Mouse (Mus musculus) heart, adult 9 months (tissue): ENCODE results near the gene Slc26a6.
A peak's percentile ranks its signal among the peaks of the same experiment; 100 is the strongest.

Experiments
- DNase-seq, 2 experiments: peaks; one replicate each; pipeline ENCODE4 v3.0.0; 2022; ENCODE audit warnings: low spot score in 2 of 2

Gene Slc26a6

GRCm38 (mm10) chr9:108845390-108845789, 7.7 kb upstream of the Slc26a6 start:
- no peak for DNase-seq

GRCm38 (mm10) chr9:108847374-108847773, 5.7 kb upstream of the Slc26a6 start:
- no peak for DNase-seq

DNA sequence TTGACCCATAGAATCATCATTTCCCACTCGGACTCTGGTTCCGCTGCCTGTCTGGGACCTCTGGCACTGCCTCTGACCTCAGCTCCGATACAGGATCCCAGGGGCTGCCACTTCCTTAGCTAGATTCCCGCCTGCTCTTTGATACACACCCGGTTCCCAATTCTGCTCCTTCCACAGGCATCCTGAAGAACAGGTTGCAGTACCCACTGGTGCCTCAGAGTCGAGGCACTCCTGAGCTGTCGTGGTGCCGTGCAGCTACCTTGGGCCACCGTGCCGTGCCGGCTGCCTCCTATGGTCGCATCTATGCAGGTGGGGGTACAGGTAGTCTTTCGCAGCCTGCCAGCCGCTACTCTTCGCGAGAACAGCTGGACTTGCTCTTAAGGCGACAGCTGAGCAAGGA, 4.7 kb upstream of the Slc26a6 start:
- no peak for DNase-seq

- DNase-seq, result peak; percentile 96
Observed at GRCm38 (mm10) chr9:108853635-108854240, 655 bp downstream of the Slc26a6 start.

- DNase-seq, result peak; percentile 82 to 84
Observed at GRCm38 (mm10) chr9:108854241-108854696, 1.2 kb downstream of the Slc26a6 start.

GRCm38 (mm10) chr9:108855335-108855734, 2.3 kb downstream of the Slc26a6 start:
- DNase-seq, result peak in 1 of 2 experiments; percentile 37

GRCm38 (mm10) chr9:108858792-108859527, 5.9 kb downstream of the Slc26a6 start:
- DNase-seq, result no peak

GRCm38 (mm10) chr9:108912308-108912707, 59.2 kb downstream of the Slc26a6 start:
- DNase-seq, result no peak

DNA sequence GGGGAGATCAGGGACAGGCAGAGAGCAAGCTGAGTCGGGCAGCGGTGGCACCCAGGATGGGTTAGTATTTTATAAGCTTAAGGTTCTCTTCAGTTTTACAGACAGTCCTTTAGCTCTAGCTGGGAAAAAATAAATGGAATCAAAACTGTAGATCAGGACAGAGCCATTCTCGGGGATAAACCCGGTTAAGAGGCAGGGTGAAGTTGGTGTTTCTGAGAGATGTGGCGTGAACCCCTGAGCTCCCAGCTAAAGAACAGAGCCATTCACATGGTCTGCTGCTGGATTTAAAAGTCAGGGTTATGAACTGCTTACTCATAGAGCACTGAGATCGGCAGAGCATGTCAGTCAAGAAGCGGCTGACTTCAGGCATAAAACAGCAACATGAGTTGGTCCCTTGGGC, 60.1 kb downstream of the Slc26a6 start:
- no peak for DNase-seq

DNA sequence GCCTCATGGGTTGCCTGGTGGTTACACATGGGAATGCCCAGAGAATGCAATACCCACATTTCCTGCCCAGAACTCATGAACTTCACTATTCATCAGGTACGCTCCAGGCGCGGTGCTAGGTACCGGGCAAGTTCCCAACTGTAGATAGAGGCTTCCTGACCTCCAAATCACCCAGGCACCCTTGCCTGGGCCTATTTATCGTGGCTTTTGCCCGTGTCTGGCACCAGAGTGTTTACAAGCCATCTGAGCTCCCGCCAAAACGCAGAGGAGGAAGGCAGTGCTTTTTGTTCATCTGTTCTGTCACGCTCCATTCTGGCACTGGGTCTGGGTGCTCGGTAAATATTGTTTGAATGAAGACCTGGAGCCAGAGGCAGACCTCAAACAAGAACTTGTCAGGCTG, 60.5 kb downstream of the Slc26a6 start:
- DNase-seq, result peak; percentile 15 to 19

DNA sequence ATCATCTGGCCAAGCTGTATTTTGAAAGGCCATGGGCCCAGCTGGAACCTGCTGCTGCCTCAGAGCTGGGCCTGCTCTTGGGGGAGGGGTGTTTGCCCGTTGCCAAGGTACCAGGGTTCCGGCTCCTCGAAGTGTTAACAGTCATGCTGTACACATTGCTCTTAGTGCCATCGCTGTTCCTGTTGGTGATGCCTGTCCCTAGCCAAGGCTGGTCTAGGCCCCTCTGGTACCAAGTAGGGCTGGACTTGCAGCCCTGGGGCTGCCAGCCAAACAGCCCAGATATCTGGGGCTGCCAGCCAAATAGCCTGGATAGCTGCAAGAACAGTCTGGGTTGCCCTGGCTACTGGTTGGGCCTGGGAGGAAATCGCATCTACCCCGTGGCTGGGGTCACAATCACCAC, 61.4 kb downstream of the Slc26a6 start, which contains the start of gene Tmem89:
Gene Tmem89 (plus strand): TSS at position 129 of the 400 bp plus-strand sequence.
- DNase-seq, result peak; percentile 68 to 69

GRCm38 (mm10) chr9:108925897-108926296, 72.8 kb downstream of the Slc26a6 start:
- DNase-seq, result no peak

DNA sequence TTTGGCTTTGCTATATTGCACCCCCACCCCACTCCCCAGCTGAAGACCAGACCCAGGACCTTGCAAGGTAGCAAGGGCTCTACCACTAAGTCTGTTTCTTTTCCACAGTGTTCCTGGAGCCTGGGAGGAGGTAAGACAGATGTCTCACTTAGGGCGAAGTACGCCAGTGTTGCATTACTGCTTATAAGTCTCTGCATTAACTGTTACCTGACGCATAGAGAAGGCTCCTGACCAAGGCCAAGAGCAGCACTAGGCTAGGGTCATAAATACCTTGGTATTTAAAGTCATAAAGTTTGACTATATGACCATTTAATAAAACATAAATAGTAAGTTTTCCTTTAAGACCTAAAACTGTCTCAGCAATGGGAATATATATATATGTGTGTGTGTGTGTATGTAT, 75.3 kb downstream of the Slc26a6 start:
- no peak for DNase-seq

DNA sequence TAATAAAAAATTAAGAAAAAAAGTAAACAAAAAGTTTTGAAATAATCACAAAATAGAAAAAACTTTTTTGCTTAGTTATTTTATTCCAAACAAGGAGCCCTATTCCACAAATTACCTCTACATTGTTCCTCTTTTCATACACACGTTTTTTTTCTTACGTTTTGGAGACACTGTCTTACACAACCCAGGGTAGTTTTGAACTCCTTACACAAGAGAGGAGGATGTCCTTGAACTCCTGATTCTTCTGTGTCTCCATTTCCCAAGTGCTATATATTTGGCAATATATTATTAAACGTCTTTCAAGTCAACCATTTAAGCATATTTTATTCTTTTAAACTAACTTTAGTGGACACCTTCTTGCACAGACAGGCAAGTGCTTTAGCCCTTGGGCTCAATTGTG, 82.9 kb downstream of the Slc26a6 start:
- DNase-seq, result no peak

- peak; percentile 88 to 93 for DNase-seq
Observed at GRCm38 (mm10) chr9:108936418-108937364, 83.6 kb downstream of the Slc26a6 start, which contains the start of gene Uqcrc1. Uqcrc1 (plus strand) TSS chr9:108936633.

DNA sequence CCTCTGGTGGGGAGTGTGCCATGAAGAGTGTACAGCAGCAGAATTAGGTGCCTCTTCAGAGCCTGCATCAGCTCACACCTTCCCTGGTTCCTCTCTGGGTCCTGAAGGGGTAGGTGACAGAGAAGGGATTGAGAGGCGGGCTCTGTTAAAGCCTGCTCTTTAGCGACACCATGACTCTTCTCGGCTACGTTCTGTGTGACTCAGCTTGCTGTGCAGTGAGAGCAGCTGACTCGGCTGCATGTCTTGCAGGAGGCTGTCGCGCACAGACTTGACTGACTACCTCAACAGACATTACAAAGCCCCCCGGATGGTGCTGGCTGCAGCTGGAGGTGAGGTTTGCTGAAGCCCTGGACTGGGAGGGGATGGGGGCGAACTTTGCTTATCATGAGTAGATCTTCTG, 92.0 kb downstream of the Slc26a6 start:
- no peak for DNase-seq

DNA sequence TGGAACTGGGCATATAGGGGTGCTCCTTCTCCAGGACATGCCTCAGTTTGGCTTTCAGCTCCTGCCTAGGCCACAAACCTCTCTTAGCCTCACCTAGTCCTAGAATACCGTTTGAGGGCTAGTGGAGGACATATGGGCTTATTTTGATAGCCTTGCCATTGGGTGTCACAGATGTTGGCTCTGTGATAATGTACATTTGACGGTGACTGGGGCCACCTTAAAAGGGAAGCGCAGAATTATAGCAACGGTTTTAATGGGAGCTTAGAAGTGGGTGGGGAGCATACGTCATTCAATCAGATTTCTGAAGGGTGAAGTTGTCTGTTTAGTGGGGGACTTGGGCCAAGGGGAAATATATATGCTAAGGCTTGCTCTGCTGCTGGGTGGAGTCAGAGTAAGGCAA, 92.5 kb downstream of the Slc26a6 start:
- DNase-seq, result no peak

- DNase-seq, result peak; percentile 33 to 44
Observed at GRCm38 (mm10) chr9:108949231-108949966, 96.3 kb downstream of the Slc26a6 start.

- DNase-seq, result no peak
Observed at GRCm38 (mm10) chr9:108949967-108950728, 97.1 kb downstream of the Slc26a6 start.

GRCm38 (mm10) chr9:108953081-108953636, 100.1 kb downstream of the Slc26a6 start, which contains the start of gene Col7a1:
Col7a1 (plus strand) TSS chr9:108953586.
- DNase-seq, result no peak
